Mouse (Mus musculus) intestine, postnatal 0 days (tissue): Measurements from ENCODE around the gene Kat6b. TPM values are rescaled to one million over a fixed set of nuclear protein-coding genes. Genes with fewer than 3 reads are reported as not detected.

Experiments
- ATAC-seq: fragments of 200-750 bp; cut with Nextera tagmentation; 2 replicates; pipeline ENCODE4 v1.8.0; 2017; ENCODE audit warnings: mild to moderate bottlenecking, moderate TSS enrichment, moderate library complexity
- H3K27ac ChIP-seq: fragments of 300-500 bp; sonication (generic); 2 replicates; pipeline ENCODE4 v1.5.1; 2014; ENCODE audit warnings: mild to moderate bottlenecking, low read depth, low read length, moderate library complexity
- H3K27me3 ChIP-seq: fragments of 300-500 bp; sonication (generic); replicated peaks from 2 replicates; pipeline ENCODE4 v1.6.1; 2014; ENCODE audit warnings: low read length, mixed read lengths; ENCODE audit not compliant: control insufficient read depth, insufficient read depth
- H3K36me3 ChIP-seq: fragments of 300-500 bp; sonication (generic); 2 replicates; pipeline ENCODE4 v1.6.1; 2014; ENCODE audit warnings: mild to moderate bottlenecking, moderate library complexity; ENCODE audit not compliant: control insufficient read depth, insufficient read depth
- H3K4me1 ChIP-seq: fragments of 300-500 bp; sonication (generic); replicated peaks from 2 replicates; pipeline ENCODE4 v1.6.1; 2014; ENCODE audit warnings: antibody characterized with exemption, low read length, mixed read lengths; ENCODE audit not compliant: control insufficient read depth, insufficient read depth
- H3K4me2 ChIP-seq: fragments of 300-500 bp; sonication (generic); replicated peaks from 2 replicates; pipeline ENCODE4 v1.6.1; 2014; ENCODE audit warnings: low read depth, mild to moderate bottlenecking, moderate library complexity
- H3K4me3 ChIP-seq: fragments of 300-500 bp; sonication (generic); 2 replicates; pipeline ENCODE4 v1.5.1; 2014; ENCODE audit warnings: low read depth, low read length
- H3K9ac ChIP-seq: fragments of 300-500 bp; sonication (generic); 2 replicates; pipeline ENCODE4 v1.6.1; 2014; ENCODE audit warnings: mild to moderate bottlenecking, low read depth, low read length
- H3K9me3 ChIP-seq: fragments of 300-500 bp; sonication (generic); 2 replicates; pipeline ENCODE4 v1.6.1; 2016; ENCODE audit warnings: mixed run types; ENCODE audit not compliant: control insufficient read depth
- CTCF ChIP-seq: sonication (generic); IDR thresholded peaks from 2 replicates; pipeline ENCODE4 v1.5.1; 2016; ENCODE audit warnings: low read depth, mild to moderate bottlenecking, control low read depth, antibody characterized with exemption, moderate library complexity
- WGBS: fragments of 180-500 bp; shearing (Covaris S2); extraction: QIAGEN DNeasy Blood & Tissue Kit; methylation state at CpG from one replicate; pipeline ENCODE4 v1.1.7; 2014; 5-methylcytosine and 5-hydroxymethylcytosine counted together
- polyA plus RNA-seq: library from polyadenylated mRNA; unstranded; fragments of >200 nt; fragmentation: Nextera tagmentation; extraction: Ambion mirVana; gene quantifications from 2 replicates; pipeline ENCODE4 v1.2.1, GENCODE M21; 2015

Gene Kat6b
- polyA plus RNA-seq, 1 experiment from 2014 or later, result 4.8 TPM

- no peaks in the 10 kb centered on the region for H3K36me3 ChIP-seq
- no peak overlapping the region for H3K9ac ChIP-seq
- no peak overlapping the region for H3K4me2 ChIP-seq
- no peak for TF ChIP-seq CTCF
- no peak overlapping the region for H3K27ac ChIP-seq
- no peaks in the 10 kb centered on the region for H3K9me3 ChIP-seq
- ATAC-seq, result no peak
- WGBS, result 96% methylated on average over 2 of the region's 2 CpGs
- no peak overlapping the region for H3K4me3 ChIP-seq
- no peaks in the 10 kb centered on the region for H3K4me1 ChIP-seq
- H3K27me3 ChIP-seq, result no peaks in the 10 kb centered on the region
Observed at GRCm38 (mm10) chr14:21705462-21705861, 224.2 kb downstream of the Kat6b start.

- Histone ChIP-seq H3K9ac (no peak overlapping the region), H3K9me3 (no peaks in the 10 kb centered on the region), H3K36me3 (no peaks in the 10 kb centered on the region), H3K4me3 (no peak overlapping the region), H3K27me3 (no peaks in the 10 kb centered on the region), H3K27ac (no peak overlapping the region), H3K4me1 (no peaks in the 10 kb centered on the region), H3K4me2 (no peak overlapping the region)
- 58% methylated on average over 12 of the region's 12 CpGs for WGBS
- no peak for ATAC-seq
- no peak for TF ChIP-seq CTCF
Observed at GRCm38 (mm10) chr14:21706759-21707571, 225.7 kb downstream of the Kat6b start.

GRCm38 (mm10) chr14:21709545-21709944 lies 228.3 kb downstream of the Kat6b start:
- no peak overlapping the region for H3K4me3 ChIP-seq
- peak; percentile 22; the same call in 1 of the 2 replicates for TF ChIP-seq CTCF
- no peaks in the 10 kb centered on the region for H3K9me3 ChIP-seq
- no peak overlapping the region for H3K4me2 ChIP-seq
- H3K27ac ChIP-seq, result no peak overlapping the region
- no peak for ATAC-seq
- no peaks in the 10 kb centered on the region for H3K4me1 ChIP-seq
- no peak overlapping the region for H3K9ac ChIP-seq
- WGBS, result 71% methylated on average over 2 of the region's 2 CpGs
- no peaks in the 10 kb centered on the region for H3K36me3 ChIP-seq
- H3K27me3 ChIP-seq, result no peaks in the 10 kb centered on the region

GRCm38 (mm10) chr14:21711231-21711630 lies 230.0 kb downstream of the Kat6b start:
- Histone ChIP-seq H3K4me2 (no peak overlapping the region), H3K36me3 (no peaks in the 10 kb centered on the region), H3K9ac (no peak overlapping the region), H3K4me3 (no peak overlapping the region), H3K27ac (no peak overlapping the region), H3K9me3 (no peaks in the 10 kb centered on the region), H3K4me1 (no peaks in the 10 kb centered on the region), H3K27me3 (no peaks in the 10 kb centered on the region)
- ATAC-seq, result no peak
- WGBS, result 64% methylated on average over 2 of the region's 2 CpGs
- no peak for TF ChIP-seq CTCF

- Histone ChIP-seq H3K9me3 (no peaks in the 10 kb centered on the region), H3K4me1 (no peaks in the 10 kb centered on the region), H3K4me3 (no peak within 1 kb of the TSS), H3K4me2 (no peak within 1 kb of the TSS), H3K36me3 (no peaks in the 10 kb centered on the region), H3K9ac (no peak within 1 kb of the TSS), H3K27ac (no peak within 1 kb of the TSS), H3K27me3 (no peaks in the 10 kb centered on the region)
- TF ChIP-seq CTCF, result no peak
- 70% methylated on average over 5 of the region's 5 CpGs for WGBS
- no peak for ATAC-seq
Observed at GRCm38 (mm10) chr14:21714486-21714885, 233.3 kb downstream of the Kat6b start, which contains the start of gene Dupd1. Gene Dupd1 (minus strand): TSS chr14:21714576.

GRCm38 (mm10) chr14:21719646-21720383 lies 238.6 kb downstream of the Kat6b start:
- Histone ChIP-seq H3K27me3 (no peaks in the 10 kb centered on the region), H3K27ac (no peak overlapping the region), H3K9ac (no peak overlapping the region), H3K4me3 (no peak overlapping the region), H3K9me3 (no peaks in the 10 kb centered on the region), H3K4me2 (no peak overlapping the region), H3K4me1 (no peaks in the 10 kb centered on the region), H3K36me3 (no peaks in the 10 kb centered on the region)
- TF ChIP-seq CTCF, result no peak
- 32% methylated on average over 17 of the region's 17 CpGs for WGBS
- ATAC-seq, result no peak
